ENCODE assay signal across 11 mouse cellular contexts in the genomic region with DNA sequence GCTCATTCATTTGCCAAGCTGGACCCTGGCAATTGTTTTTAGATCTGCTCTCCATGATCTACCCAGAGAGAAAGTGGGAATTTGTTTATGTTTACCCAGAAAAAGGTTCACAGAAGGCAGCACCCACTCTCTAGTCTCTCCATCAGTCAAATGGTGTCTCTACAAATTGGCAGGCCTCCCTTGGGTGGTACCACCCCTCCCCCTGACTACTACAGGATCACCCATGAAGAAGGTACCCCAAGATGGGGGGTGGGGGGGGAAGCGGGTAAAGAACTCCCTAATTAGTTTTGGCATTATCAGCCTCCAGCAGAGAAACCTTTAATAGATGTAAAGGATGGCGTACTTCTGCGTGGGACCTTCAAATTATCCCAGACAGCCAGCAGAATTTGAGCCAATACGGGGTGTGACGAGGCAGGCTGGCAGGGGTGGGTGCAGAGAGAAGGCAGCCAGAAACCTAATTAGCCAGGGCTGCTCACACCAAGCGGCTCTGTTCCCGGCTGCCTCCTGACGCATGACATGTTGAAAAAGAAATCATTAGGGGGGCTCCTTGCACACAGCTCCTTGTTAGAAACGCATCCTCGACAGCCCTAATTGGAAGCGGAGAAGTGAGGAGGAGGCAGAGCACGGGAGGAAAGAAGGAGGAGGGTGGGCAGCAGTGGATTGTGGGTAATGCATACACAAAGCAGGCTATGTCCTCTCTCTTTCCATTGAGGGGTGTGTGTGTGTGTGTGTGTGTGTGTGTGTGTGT.
DNase-seq lines count a peak whose midpoint lies in the region; ATAC-seq and TF ChIP-seq lines count a peak whose summit lies in the region.
"Had no signal": no experiment of that assay in that cellular context is flagged by ENCODE, and none has a peak within 500 bp of the region (broad histone marks: within the 10 kb centered on the region; RNA-seq: fewer than 3 reads in every experiment).

No protein-coding gene starts in this region.

- H3K4me3 ChIP-seq in forebrain, postnatal 0 days (ENCODE audit: low read depth, low read length): no peak overlapping the region
- H3K4me3 ChIP-seq in heart, embryonic 12.5 days: no peak overlapping the region
- H3K4me3 ChIP-seq: stomach, embryonic 15.5 days had no signal

- peak overlapping the region; percentile 62 for H3K27ac ChIP-seq in forebrain, postnatal 0 days (ENCODE audit: low read depth, low read length)
- H3K27ac ChIP-seq in heart, embryonic 12.5 days (ENCODE audit: poor library complexity, severe bottlenecking): no peak overlapping the region
- H3K27ac ChIP-seq: stomach, embryonic 15.5 days had no signal

- H3K27me3 ChIP-seq in forebrain, postnatal 0 days (ENCODE audit: insufficient read depth, low read length): no peaks in the 10 kb centered on the region
- H3K27me3 ChIP-seq in heart, embryonic 12.5 days (replicated peaks): no peaks in the 10 kb centered on the region
- H3K27me3 ChIP-seq: stomach, embryonic 15.5 days had no signal

- 12% methylated on average over 12 of the region's 12 CpGs for WGBS in forebrain, postnatal 0 days
- WGBS in heart, embryonic 12.5 days: 71% methylated on average over 12 of the region's 12 CpGs

- H3K4me1 ChIP-seq in forebrain, postnatal 0 days (ENCODE audit: insufficient read depth): peaks cover 10% of the 10 kb centered on the region; the same call in 1 of the 2 replicates
- no peaks in the 10 kb centered on the region for H3K4me1 ChIP-seq in heart, embryonic 12.5 days (replicated peaks)
- H3K4me1 ChIP-seq: stomach, embryonic 15.5 days had no signal

- DNase-seq in embryo, embryonic 10.5 days (ENCODE audit: low spot score): peak; percentile 18
- no peak for DNase-seq in embryo, embryonic 9.5 days (ENCODE audit: extremely low spot score)
- DNase-seq in forebrain, postnatal 0 days: peak; percentile 92
- DNase-seq in layer of hippocampus, postnatal 25 days (ENCODE audit: extremely low spot score in 1 of 2, low spot score in 1 of 2): peak; percentile 54 to 65
- peak; percentile 89 for DNase-seq in retina, postnatal 1 day
- no peak for DNase-seq in urinary bladder, adult 18-20 months (ENCODE audit: low spot score in 2 of 2)
- no peak for DNase-seq in urinary bladder, adult 2 months (ENCODE audit: low spot score)
- DNase-seq: B cell, adult 2 months; lung, embryonic 14.5 days had no signal

- H3K4me2 ChIP-seq in forebrain, postnatal 0 days (ENCODE audit: low read depth): peak overlapping the region; percentile 11
- no peak overlapping the region for H3K4me2 ChIP-seq in heart, embryonic 12.5 days
- H3K4me2 ChIP-seq: lung, embryonic 14.5 days; stomach, embryonic 15.5 days had no signal

- H3K9me3 ChIP-seq in forebrain, postnatal 0 days (ENCODE audit: low read length): no peaks in the 10 kb centered on the region
- peaks cover 28% of the 10 kb centered on the region for H3K9me3 ChIP-seq in heart, embryonic 12.5 days (replicated peaks)
- H3K9me3 ChIP-seq: stomach, embryonic 15.5 days had no signal

- H3K36me3 ChIP-seq in forebrain, postnatal 0 days (ENCODE audit: insufficient read depth): no peaks in the 10 kb centered on the region
- no peaks in the 10 kb centered on the region for H3K36me3 ChIP-seq in heart, embryonic 12.5 days
- H3K36me3 ChIP-seq: stomach, embryonic 15.5 days had no signal

- ATAC-seq in forebrain, postnatal 0 days: peak; percentile 96
- no peak for ATAC-seq in heart, embryonic 12.5 days (ENCODE audit: insufficient number of reproducible peaks, low FRiP score)

- TF ChIP-seq CTCF in forebrain, postnatal 0 days (IDR thresholded peaks at IDR 0.05; ENCODE audit: low read depth): no peak

- H3K9ac ChIP-seq in forebrain, postnatal 0 days: no peak overlapping the region
- no peak overlapping the region for H3K9ac ChIP-seq in heart, embryonic 12.5 days
- H3K9ac ChIP-seq: lung, embryonic 14.5 days; stomach, embryonic 15.5 days had no signal

Comparison
In these comparisons a context has a peak if more than half of its experiments do, and no peak if none do; other contexts are left out.
1. DNase-seq: peak in embryo, embryonic 10.5 days (single experiment), forebrain, postnatal 0 days (single experiment), layer of hippocampus, postnatal 25 days (2 of 2) and retina, postnatal 1 day (single experiment); none in embryo, embryonic 9.5 days (single experiment), urinary bladder, adult 18-20 months (0 of 2) and urinary bladder, adult 2 months (single experiment).